Mouse (Mus musculus): Measurements from ENCODE around the gene Hoxc4. TPM values are rescaled to one million over a fixed set of nuclear protein-coding genes. Genes with fewer than 3 reads are reported as not detected.

The Hoxc4 gene
- polyA plus RNA-seq, 1 experiment from 2014 or later, result not detected

DNA sequence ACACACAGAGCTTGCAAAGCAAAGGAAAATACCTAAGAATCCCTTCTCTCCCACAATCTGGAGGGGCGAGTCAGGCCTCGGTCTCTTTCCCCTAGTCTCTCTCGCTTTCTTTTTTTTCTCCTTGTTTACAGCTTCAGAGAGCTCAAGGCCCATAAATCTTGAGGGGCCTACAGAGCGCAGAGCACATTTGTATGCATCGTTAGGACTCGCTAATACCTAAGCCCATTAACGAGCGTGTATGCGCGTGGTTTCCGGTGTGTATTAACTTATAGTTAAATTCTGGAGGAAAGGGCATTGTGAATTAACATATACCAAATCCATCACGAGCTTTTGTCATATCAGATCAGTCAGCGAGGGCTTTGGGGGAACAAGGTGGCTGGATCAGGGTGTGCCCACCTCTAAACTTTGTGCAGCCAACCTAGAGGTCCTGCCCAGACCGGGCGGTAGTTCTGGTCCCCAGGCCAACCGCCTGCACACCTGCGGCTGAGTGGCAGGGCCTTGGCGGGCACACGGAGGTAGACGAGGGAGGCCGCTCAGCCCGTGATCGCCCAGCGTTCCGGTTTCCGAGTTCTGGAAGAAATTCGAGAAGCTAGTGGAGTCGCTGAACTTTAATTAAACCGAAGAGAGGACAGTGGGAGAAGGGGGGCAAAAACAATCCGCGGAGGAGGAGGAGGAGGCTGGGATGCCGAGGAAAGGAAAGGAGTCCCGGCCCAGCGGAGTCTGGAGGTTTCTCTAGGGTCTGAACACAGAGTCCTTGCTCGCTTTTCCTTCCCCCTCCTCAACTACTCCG lies 41.8 kb downstream of the Hoxc4 start:
- no peak overlapping the region for H3K4me2 ChIP-seq
- no peak for ATAC-seq (ENCODE audit: low FRiP score)
- H3K27ac ChIP-seq (ENCODE audit: low read depth, low read length), result no peak overlapping the region
- H3K9me3 ChIP-seq (ENCODE audit: control insufficient read depth, low read length), result no peaks in the 10 kb centered on the region
- no peak overlapping the region for H3K9ac ChIP-seq (ENCODE audit: low read length)
- 0 out of 2 replicates have a peak, but pooled peaks cover 2% of the 10 kb centered on the region for H3K4me1 ChIP-seq (ENCODE audit: control insufficient read depth, insufficient read depth, low read length)
- DNase-seq (ENCODE audit: low spot score, missing footprints), result peak; percentile 97
- H3K36me3 ChIP-seq (ENCODE audit: control insufficient read depth, insufficient read depth, low read length), result no peaks in the 10 kb centered on the region
- 1% methylated on average over 36 of the region's 36 CpGs for whole genome bisulfite sequencing
- no peak overlapping the region for H3K4me3 ChIP-seq (ENCODE audit: low read depth, low read length)
- H3K27me3 ChIP-seq (ENCODE audit: control insufficient read depth, insufficient read depth, low read length), result peaks cover 94% of the 10 kb centered on the region

DNA sequence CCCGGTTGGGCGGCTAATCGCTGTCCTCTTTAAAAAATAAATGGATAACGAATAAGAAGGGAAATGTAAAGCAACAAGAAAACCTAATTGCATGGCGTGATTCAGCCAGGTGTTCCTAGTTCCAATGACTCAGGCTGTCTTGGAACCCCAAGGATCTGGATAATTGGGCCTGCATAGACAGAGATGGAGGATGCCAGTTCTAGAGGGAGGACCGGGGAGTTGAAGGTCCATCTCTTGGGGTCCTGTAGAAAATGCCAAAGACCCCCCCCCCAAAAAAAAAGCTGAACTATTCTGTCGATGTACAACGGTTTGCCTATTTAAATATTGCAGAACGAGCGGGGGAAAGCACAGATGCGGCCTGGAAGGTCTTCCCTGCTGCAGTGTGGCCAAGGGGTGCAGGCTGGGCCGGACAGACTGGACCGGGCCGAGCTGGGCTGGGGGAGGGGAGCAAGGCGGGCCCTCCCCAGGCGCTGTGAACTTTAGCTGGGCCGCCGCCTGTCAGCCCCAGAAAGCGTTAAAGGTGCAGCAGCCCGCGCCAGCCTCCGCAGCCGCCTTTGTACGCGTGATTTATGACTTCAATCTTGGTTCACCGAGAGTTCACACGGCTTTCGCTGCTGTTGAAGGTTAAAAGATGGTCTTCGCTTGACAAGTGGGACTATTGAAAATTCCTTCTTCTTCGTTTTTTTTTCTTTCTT lies 42.5 kb downstream of the Hoxc4 start:
- Histone ChIP-seq H3K9me3 (ENCODE audit: control insufficient read depth, low read length) (no peaks in the 10 kb centered on the region), H3K9ac (ENCODE audit: low read length) (no peak overlapping the region), H3K36me3 (ENCODE audit: control insufficient read depth, insufficient read depth, low read length) (no peaks in the 10 kb centered on the region), H3K27ac (ENCODE audit: low read depth, low read length) (no peak overlapping the region), H3K27me3 (ENCODE audit: control insufficient read depth, insufficient read depth, low read length) (peaks cover 95% of the 10 kb centered on the region), H3K4me1 (ENCODE audit: control insufficient read depth, insufficient read depth, low read length) (0 out of 2 replicates have a peak, but pooled peaks cover 2% of the 10 kb centered on the region), H3K4me3 (ENCODE audit: low read depth, low read length) (no peak overlapping the region), H3K4me2 (no peak overlapping the region)
- ATAC-seq (ENCODE audit: low FRiP score) (no peak), DNase-seq (ENCODE audit: low spot score, missing footprints) (no peak)
- WGBS, result 2% methylated on average over 27 of the region's 30 CpGs

DNA sequence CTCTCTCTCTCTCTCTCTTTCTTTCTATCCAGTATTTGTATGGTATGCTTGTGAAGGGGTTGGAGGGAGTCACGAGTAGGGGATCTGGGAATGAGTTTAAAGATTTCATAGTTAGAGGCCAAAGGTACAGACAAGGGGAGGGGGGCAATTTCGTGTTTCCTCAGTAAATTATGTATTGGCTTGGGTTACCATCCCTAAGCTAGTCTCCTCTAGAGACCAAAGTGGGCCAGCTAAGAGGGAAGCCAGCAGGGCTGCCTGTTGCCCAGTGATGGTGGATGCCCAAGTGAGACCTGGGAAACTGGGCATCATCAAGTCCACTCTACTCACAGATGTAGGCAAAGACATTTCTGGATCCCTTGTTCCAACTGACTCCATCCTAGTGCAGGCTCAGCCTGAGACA lies 43.3 kb downstream of the Hoxc4 start:
- WGBS, result 5% methylated on average over 2 of the region's 2 CpGs
- no peak overlapping the region for H3K9ac ChIP-seq (ENCODE audit: low read length)
- DNase-seq (ENCODE audit: low spot score, missing footprints) (peak; percentile 87), ATAC-seq (ENCODE audit: low FRiP score) (no peak)
- no peak overlapping the region for H3K27ac ChIP-seq (ENCODE audit: low read depth, low read length)
- H3K27me3 ChIP-seq (ENCODE audit: control insufficient read depth, insufficient read depth, low read length), result peaks cover 90% of the 10 kb centered on the region
- H3K4me1 ChIP-seq (ENCODE audit: control insufficient read depth, insufficient read depth, low read length), result 0 out of 2 replicates have a peak, but pooled peaks cover 2% of the 10 kb centered on the region
- H3K4me2 ChIP-seq, result no peak overlapping the region
- no peak overlapping the region for H3K4me3 ChIP-seq (ENCODE audit: low read depth, low read length)
- no peaks in the 10 kb centered on the region for H3K9me3 ChIP-seq (ENCODE audit: control insufficient read depth, low read length)
- no peaks in the 10 kb centered on the region for H3K36me3 ChIP-seq (ENCODE audit: control insufficient read depth, insufficient read depth, low read length)

DNA sequence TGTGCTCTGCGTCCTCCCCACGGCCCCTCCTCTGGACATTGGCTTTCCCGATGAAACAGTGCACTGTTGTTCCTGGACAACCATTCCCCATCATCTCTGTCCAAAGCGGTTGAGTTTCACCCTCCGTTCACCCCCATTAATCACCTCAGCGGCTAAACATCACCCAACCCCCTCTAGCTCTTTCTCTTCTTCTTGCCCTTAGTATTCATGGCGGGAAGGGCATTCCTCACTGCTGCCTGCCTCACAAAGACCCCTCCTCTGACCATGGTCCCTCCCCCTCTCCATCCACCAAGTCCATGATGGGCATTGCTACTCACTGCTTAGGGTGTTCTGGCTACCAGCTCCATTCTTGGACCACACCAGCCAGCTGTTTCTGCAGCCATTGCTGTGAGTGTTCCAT lies 46.9 kb downstream of the Hoxc4 start:
- WGBS, result 52% methylated on average over 7 of the region's 7 CpGs
- ATAC-seq (ENCODE audit: low FRiP score), result no peak
- H3K27me3 ChIP-seq (ENCODE audit: control insufficient read depth, insufficient read depth, low read length), result peaks cover 91% of the 10 kb centered on the region
- no peaks in the 10 kb centered on the region for H3K9me3 ChIP-seq (ENCODE audit: control insufficient read depth, low read length)
- DNase-seq (ENCODE audit: low spot score, missing footprints), result no peak
- H3K4me2 ChIP-seq, result no peak overlapping the region
- H3K4me1 ChIP-seq (ENCODE audit: control insufficient read depth, insufficient read depth, low read length), result 0 out of 2 replicates have a peak, but pooled peaks cover 3% of the 10 kb centered on the region
- H3K27ac ChIP-seq (ENCODE audit: low read depth, low read length), result no peak overlapping the region
- no peak overlapping the region for H3K4me3 ChIP-seq (ENCODE audit: low read depth, low read length)
- no peak overlapping the region for H3K9ac ChIP-seq (ENCODE audit: low read length)
- no peaks in the 10 kb centered on the region for H3K36me3 ChIP-seq (ENCODE audit: control insufficient read depth, insufficient read depth, low read length)

DNA sequence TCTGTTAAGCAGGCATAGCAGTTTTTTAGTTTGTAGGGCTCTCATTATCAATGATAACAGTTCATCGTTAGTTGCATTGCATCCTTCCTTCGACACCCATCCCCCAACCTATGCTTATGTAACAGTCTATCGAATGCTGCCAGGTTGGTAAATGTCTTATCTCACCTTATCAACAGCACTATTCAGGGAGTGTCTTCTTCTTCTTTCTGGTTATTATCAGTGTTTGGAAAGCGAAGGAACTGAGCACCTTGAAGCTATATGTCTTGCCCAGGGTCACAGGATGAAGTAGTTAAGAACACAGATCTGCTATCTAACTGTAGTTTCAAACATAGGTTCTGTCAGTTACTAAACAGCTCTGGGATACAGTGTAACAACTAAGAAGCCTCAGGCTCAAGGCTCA lies 49.0 kb downstream of the Hoxc4 start:
- DNase-seq (ENCODE audit: low spot score, missing footprints) (no peak), ATAC-seq (ENCODE audit: low FRiP score) (no peak)
- Histone ChIP-seq H3K4me1 (ENCODE audit: control insufficient read depth, insufficient read depth, low read length) (0 out of 2 replicates have a peak, but pooled peaks cover 2% of the 10 kb centered on the region), H3K4me2 (no peak overlapping the region), H3K27ac (ENCODE audit: low read depth, low read length) (no peak overlapping the region), H3K27me3 (ENCODE audit: control insufficient read depth, insufficient read depth, low read length) (peaks cover 76% of the 10 kb centered on the region), H3K9ac (ENCODE audit: low read length) (no peak overlapping the region), H3K36me3 (ENCODE audit: control insufficient read depth, insufficient read depth, low read length) (no peaks in the 10 kb centered on the region), H3K9me3 (ENCODE audit: control insufficient read depth, low read length) (no peaks in the 10 kb centered on the region), H3K4me3 (ENCODE audit: low read depth, low read length) (no peak overlapping the region)
- 76% methylated on average over 4 of the region's 4 CpGs for WGBS

DNA sequence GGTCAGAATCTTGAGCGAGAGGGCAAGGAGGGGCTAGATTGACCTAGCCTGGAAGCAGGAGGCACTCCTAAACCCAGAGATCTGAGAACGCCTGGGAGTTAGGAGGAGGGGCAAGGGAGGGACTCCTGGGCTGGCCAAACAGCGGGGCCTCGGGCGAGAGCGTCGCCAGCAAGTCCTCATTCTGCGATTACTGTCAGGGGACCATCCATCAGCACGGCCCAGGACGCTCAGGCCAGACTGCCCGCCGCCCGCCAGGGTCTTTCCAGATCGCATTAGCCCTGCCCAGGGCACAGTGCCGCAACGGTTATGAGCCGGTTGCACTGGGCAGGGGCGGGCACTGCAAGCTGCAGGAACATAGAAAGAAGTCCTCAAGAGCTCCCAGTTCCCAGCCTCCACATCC lies 50.4 kb downstream of the Hoxc4 start:
- no peak for DNase-seq (ENCODE audit: low spot score, missing footprints)
- ATAC-seq (ENCODE audit: low FRiP score), result no peak
- Histone ChIP-seq H3K4me1 (ENCODE audit: control insufficient read depth, insufficient read depth, low read length) (0 out of 2 replicates have a peak, but pooled peaks cover 2% of the 10 kb centered on the region), H3K27ac (ENCODE audit: low read depth, low read length) (no peak overlapping the region), H3K9me3 (ENCODE audit: control insufficient read depth, low read length) (no peaks in the 10 kb centered on the region), H3K9ac (ENCODE audit: low read length) (no peak overlapping the region), H3K4me2 (no peak overlapping the region), H3K36me3 (ENCODE audit: control insufficient read depth, insufficient read depth, low read length) (no peaks in the 10 kb centered on the region), H3K4me3 (ENCODE audit: low read depth, low read length) (0 out of 2 replicates have a peak overlapping the region, but pooled peaks have one; percentile 3), H3K27me3 (ENCODE audit: control insufficient read depth, insufficient read depth, low read length) (peaks cover 61% of the 10 kb centered on the region)
- WGBS, result 1% methylated on average over 18 of the region's 18 CpGs

DNA sequence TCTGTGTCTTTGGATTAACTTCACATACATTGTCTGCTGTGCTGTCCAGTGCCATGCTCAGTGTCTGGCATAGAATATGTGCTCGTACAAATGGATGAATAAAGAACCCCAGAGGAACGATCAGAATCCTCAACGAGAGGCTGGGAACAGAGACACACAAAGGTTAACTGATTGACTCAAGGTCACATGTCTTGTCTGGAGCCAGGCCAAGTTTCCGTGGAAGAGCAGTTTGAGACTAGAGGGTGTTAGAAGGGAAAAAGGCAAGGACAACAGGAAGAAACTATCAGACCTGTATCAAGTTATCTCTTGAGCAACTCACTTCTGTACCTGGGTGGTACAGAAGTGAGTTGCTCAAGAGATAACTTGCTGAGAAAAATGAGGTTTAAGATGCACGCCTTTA lies 52.5 kb downstream of the Hoxc4 start:
- DNase-seq (ENCODE audit: low spot score, missing footprints), result no peak
- no peaks in the 10 kb centered on the region for H3K36me3 ChIP-seq (ENCODE audit: control insufficient read depth, insufficient read depth, low read length)

DNA sequence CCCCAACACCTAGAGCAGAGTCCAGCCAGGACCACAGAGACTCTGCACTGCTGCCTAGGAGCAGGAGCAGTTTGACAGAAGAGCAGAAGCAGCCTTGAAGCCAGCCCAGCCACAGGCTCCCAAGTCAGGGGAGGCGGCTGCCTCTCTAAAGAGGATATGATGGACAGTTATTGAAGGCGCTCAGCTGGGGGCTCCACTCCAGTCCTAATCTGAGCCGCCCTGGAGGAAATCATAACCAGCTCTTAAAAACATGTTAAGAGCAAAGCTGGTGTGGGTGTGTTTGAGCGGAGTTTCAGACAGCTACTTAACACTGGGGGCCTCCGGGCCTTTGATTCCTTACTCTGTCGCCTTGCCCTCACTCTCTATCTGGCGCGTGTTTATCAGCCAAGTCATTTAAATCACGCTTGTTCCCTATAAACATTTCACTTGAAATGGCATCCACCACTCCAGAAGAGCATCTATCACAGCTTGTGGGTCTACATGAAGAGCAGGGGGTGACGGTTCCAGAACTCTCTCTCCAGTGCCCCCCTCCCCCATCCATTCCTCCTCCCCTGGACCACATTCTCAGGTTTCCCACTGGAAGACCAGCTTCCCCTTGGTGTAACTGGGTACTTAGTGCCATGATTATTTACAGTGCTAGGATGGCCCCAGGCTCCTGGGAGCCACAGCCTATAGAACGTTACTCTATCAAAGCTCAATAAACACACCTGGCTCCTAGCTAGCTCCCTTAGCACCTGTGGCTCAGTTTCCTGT lies 56.1 kb downstream of the Hoxc4 start:
- Histone ChIP-seq H3K36me3 (ENCODE audit: control insufficient read depth, insufficient read depth, low read length) (no peaks in the 10 kb centered on the region), H3K27ac (ENCODE audit: low read depth, low read length) (no peak overlapping the region), H3K4me2 (no peak overlapping the region), H3K4me1 (ENCODE audit: control insufficient read depth, insufficient read depth, low read length) (no peaks in the 10 kb centered on the region), H3K4me3 (ENCODE audit: low read depth, low read length) (no peak overlapping the region), H3K9me3 (ENCODE audit: control insufficient read depth, low read length) (no peaks in the 10 kb centered on the region), H3K9ac (ENCODE audit: low read length) (no peak overlapping the region), H3K27me3 (ENCODE audit: control insufficient read depth, insufficient read depth, low read length) (peaks cover 13% of the 10 kb centered on the region)
- DNase-seq (ENCODE audit: low spot score, missing footprints) (no peak), ATAC-seq (ENCODE audit: low FRiP score) (no peak)
- WGBS, result 56% methylated on average over 11 of the region's 11 CpGs

More for the DNA sequence above, 52.5 kb downstream of the Hoxc4 start:
- 74% methylated on average over 5 of the region's 5 CpGs for WGBS
- Histone ChIP-seq H3K27ac (ENCODE audit: low read depth, low read length) (no peak overlapping the region), H3K9me3 (ENCODE audit: control insufficient read depth, low read length) (no peaks in the 10 kb centered on the region), H3K4me1 (ENCODE audit: control insufficient read depth, insufficient read depth, low read length) (0 out of 2 replicates have a peak, but pooled peaks cover 2% of the 10 kb centered on the region), H3K4me2 (no peak overlapping the region), H3K27me3 (ENCODE audit: control insufficient read depth, insufficient read depth, low read length) (peaks cover 42% of the 10 kb centered on the region), H3K4me3 (ENCODE audit: low read depth, low read length) (no peak overlapping the region), H3K9ac (ENCODE audit: low read length) (no peak overlapping the region)
- no peak for ATAC-seq (ENCODE audit: low FRiP score)
